Mouse (Mus musculus) lung, postnatal 0 days (tissue): Measurements from ENCODE around the gene Ctsa. TPM values are rescaled to one million over a fixed set of nuclear protein-coding genes. Genes with fewer than 3 reads are reported as not detected.

Experiments used
- ATAC-seq: fragments of 200-750 bp; cut with Nextera tagmentation; 2 replicates; pipeline ENCODE4 v1.8.0; 2017; ENCODE audit warnings: moderate library complexity
- DNase-seq: peaks from one replicate; pipeline ENCODE4 v3.0.0-alpha.2; 2016; ENCODE audit warnings: low spot score
- H3K27ac ChIP-seq: fragments of 300-500 bp; sonication (generic); 2 replicates; pipeline ENCODE4 v1.5.1; 2014; ENCODE audit warnings: antibody characterized with exemption, mild to moderate bottlenecking, low read length, mixed read lengths
- H3K27me3 ChIP-seq: fragments of 300-500 bp; sonication (generic); replicated peaks from 2 replicates; pipeline ENCODE4 v1.6.1; 2014; ENCODE audit warnings: low read length, mixed read lengths; ENCODE audit not compliant: insufficient read depth
- H3K36me3 ChIP-seq: fragments of 300-500 bp; sonication (generic); 2 replicates; pipeline ENCODE4 v1.6.1; 2014; ENCODE audit warnings: low read length, mixed read lengths; ENCODE audit not compliant: insufficient read depth
- H3K4me1 ChIP-seq: fragments of 300-500 bp; sonication (generic); 2 replicates; pipeline ENCODE4 v1.6.1; 2014; ENCODE audit warnings: antibody characterized with exemption, low read depth, low read length, mixed read lengths; ENCODE audit not compliant: insufficient read depth
- H3K4me2 ChIP-seq: fragments of 300-500 bp; sonication (generic); replicated peaks from 2 replicates; pipeline ENCODE4 v1.6.1; 2014; ENCODE audit warnings: low read depth, mild to moderate bottlenecking, low read length, moderate library complexity, mixed read lengths
- H3K4me3 ChIP-seq: fragments of 300-500 bp; sonication (generic); 2 replicates; pipeline ENCODE4 v1.5.1; 2014; ENCODE audit warnings: low read depth, low read length
- H3K9ac ChIP-seq: fragments of 300-500 bp; sonication (generic); replicated peaks from 2 replicates; pipeline ENCODE4 v1.6.1; 2014; ENCODE audit warnings: low read depth, mild to moderate bottlenecking
- H3K9me3 ChIP-seq: fragments of 300-500 bp; sonication (generic); 2 replicates; pipeline ENCODE4 v1.6.1; 2016; ENCODE audit warnings: low read length, mixed read lengths
- CTCF ChIP-seq: IDR thresholded peaks from 2 replicates; pipeline ENCODE4 v1.5.1; 2016; ENCODE audit warnings: antibody characterized with exemption, mild to moderate bottlenecking
- EP300 ChIP-seq: IDR thresholded peaks from 2 replicates; pipeline ENCODE4 v1.6.1; 2016; ENCODE audit warnings: antibody characterized with exemption, mild to moderate bottlenecking, control low read depth
- WGBS: fragments of 180-500 bp; shearing (Covaris S2); extraction: QIAGEN DNeasy Blood & Tissue Kit; methylation state at CpG from one replicate; pipeline ENCODE4 v1.1.7; 2014; 5-methylcytosine and 5-hydroxymethylcytosine counted together
- polyA plus RNA-seq: library from polyadenylated mRNA; unstranded; fragments of >200 nt; fragmentation: Nextera tagmentation; extraction: Ambion mirVana; gene quantifications from 2 replicates; pipeline ENCODE4 v1.2.1, GENCODE M21; 2015

Ctsa gene
- polyA plus RNA-seq, 1 experiment from 2014 or later, result 147 TPM

GRCm38 (mm10) chr2:164878509-164879227 lies 46.0 kb downstream of the Ctsa start:
- H3K9me3 ChIP-seq, result no peaks in the 10 kb centered on the region
- 0 out of 2 replicates have a peak, but pooled peaks cover 8% of the 10 kb centered on the region for H3K4me1 ChIP-seq
- peaks cover 7% of the 10 kb centered on the region; the same call in 1 of the 2 replicates for H3K36me3 ChIP-seq
- H3K27ac ChIP-seq, result peak overlapping the region; percentile 100
- peak overlapping the region; percentile 100 for H3K9ac ChIP-seq
- peak overlapping the region; percentile 100 for H3K4me3 ChIP-seq
- DNase-seq (peak; percentile 91), ATAC-seq (peak; percentile 25)
- under 1% methylated on average over 28 of the region's 28 CpGs for WGBS
- no peak for TF ChIP-seq EP300
- TF ChIP-seq CTCF, result peak; percentile 53
- no peaks in the 10 kb centered on the region for H3K27me3 ChIP-seq
- peak overlapping the region; percentile 69 for H3K4me2 ChIP-seq

GRCm38 (mm10) chr2:164879228-164879567 lies 46.5 kb downstream of the Ctsa start, which contains the start of gene Pcif1:
Gene Pcif1, plus strand, starts transcription at chr2:164879304.
- peaks cover 11% of the 10 kb centered on the region for H3K36me3 ChIP-seq

GRCm38 (mm10) chr2:164879568-164880277 lies 47.0 kb downstream of the Ctsa start:
- ATAC-seq (peak; percentile 90), DNase-seq (peak; percentile 98)
- H3K4me1 ChIP-seq, result 0 out of 2 replicates have a peak, but pooled peaks cover 5% of the 10 kb centered on the region
- H3K4me2 ChIP-seq, result peak overlapping the region; percentile 69
- TF ChIP-seq CTCF, result no peak
- TF ChIP-seq EP300, result no peak
- H3K9me3 ChIP-seq, result no peaks in the 10 kb centered on the region
- under 1% methylated on average over 35 of the region's 72 CpGs for WGBS
- H3K27me3 ChIP-seq, result no peaks in the 10 kb centered on the region
- H3K4me3 ChIP-seq, result peak overlapping the region; percentile 100
- peaks cover 13% of the 10 kb centered on the region for H3K36me3 ChIP-seq
- H3K27ac ChIP-seq, result peak overlapping the region; percentile 100
- H3K9ac ChIP-seq, result peak overlapping the region; percentile 100

More at GRCm38 (mm10) chr2:164879228-164879567, 46.5 kb downstream of the Ctsa start, which contains the start of gene Pcif1:
- Histone ChIP-seq H3K9me3 (no peaks in the 10 kb centered on the region), H3K9ac (peak within 1 kb of the TSS; percentile 100), H3K27ac (peak within 1 kb of the TSS; percentile 100), H3K4me1 (0 out of 2 replicates have a peak, but pooled peaks cover 8% of the 10 kb centered on the region), H3K27me3 (no peaks in the 10 kb centered on the region), H3K4me2 (peak within 1 kb of the TSS; percentile 69), H3K4me3 (peak within 1 kb of the TSS; percentile 100)
- ATAC-seq (peak; percentile 88), DNase-seq (peak; percentile 82)
- WGBS, result 2% methylated on average over 30 of the region's 40 CpGs
- no peak for TF ChIP-seq EP300
- TF ChIP-seq CTCF, result peak; percentile 20; the same call in 1 of the 2 replicates

GRCm38 (mm10) chr2:164882619-164883018 lies 49.9 kb downstream of the Ctsa start:
- WGBS, result 81% methylated on average over 9 of the region's 9 CpGs
- Histone ChIP-seq H3K27me3 (no peaks in the 10 kb centered on the region), H3K9ac (no peak overlapping the region), H3K9me3 (no peaks in the 10 kb centered on the region), H3K4me2 (no peak overlapping the region), H3K4me3 (no peak overlapping the region), H3K36me3 (peaks cover 32% of the 10 kb centered on the region), H3K4me1 (0 out of 2 replicates have a peak, but pooled peaks cover 5% of the 10 kb centered on the region), H3K27ac (no peak overlapping the region)
- ATAC-seq (no peak), DNase-seq (no peak)
- TF ChIP-seq CTCF (no peak), EP300 (no peak)

DNA sequence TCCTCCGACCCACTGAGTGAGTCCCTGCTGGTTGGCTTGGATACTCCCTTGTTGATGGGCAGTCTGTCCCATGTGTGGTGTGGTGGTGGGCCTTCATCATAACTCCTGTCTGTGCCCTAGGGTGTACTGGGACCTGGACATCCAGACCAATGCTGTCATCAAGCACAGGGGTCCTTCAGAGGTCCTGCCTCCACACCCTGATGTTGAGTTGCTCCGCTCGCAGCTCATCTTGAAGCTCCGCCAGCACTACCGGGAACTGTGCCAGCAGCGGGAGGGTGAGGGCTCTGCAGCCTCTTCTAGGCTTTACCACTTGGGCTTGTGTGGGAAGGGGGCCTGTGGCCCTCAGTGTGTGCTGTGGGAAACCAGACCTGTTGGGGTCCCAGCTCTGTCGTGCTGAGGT lies 53.1 kb downstream of the Ctsa start:
- no peak overlapping the region for H3K4me3 ChIP-seq
- no peak overlapping the region for H3K27ac ChIP-seq
- H3K4me1 ChIP-seq, result no peaks in the 10 kb centered on the region
- no peak overlapping the region for H3K4me2 ChIP-seq
- DNase-seq (peak; percentile 45), ATAC-seq (0 out of 2 replicates have a peak, but pooled peaks have one; percentile 39)
- no peak overlapping the region for H3K9ac ChIP-seq
- H3K9me3 ChIP-seq, result no peaks in the 10 kb centered on the region
- 30% methylated on average over 7 of the region's 7 CpGs for WGBS
- TF ChIP-seq CTCF (no peak), EP300 (no peak)
- no peaks in the 10 kb centered on the region for H3K27me3 ChIP-seq
- peaks cover 63% of the 10 kb centered on the region for H3K36me3 ChIP-seq

DNA sequence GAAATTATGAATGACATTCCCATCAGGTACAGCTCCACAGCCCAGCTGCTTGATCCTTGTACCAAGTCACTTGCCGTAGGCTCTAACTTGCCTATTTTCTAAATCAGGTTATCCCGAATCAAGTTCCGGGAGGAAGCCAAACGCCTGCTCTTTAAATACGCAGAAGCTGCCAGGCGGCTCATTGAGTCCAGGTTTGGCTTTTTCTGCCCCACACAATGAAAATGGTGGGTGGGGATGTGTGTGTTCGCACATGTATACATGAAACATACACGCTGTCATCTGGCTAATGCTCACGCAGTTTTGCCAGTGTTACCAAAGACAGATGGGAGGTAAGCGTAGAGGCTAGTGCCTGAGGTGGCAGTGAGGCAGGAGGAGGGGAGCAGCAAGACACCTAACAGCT lies 53.9 kb downstream of the Ctsa start:
- Histone ChIP-seq H3K36me3 (peaks cover 71% of the 10 kb centered on the region), H3K4me3 (no peak overlapping the region), H3K9me3 (no peaks in the 10 kb centered on the region), H3K9ac (no peak overlapping the region), H3K4me2 (no peak overlapping the region), H3K27me3 (no peaks in the 10 kb centered on the region), H3K4me1 (no peaks in the 10 kb centered on the region), H3K27ac (no peak overlapping the region)
- WGBS, result 95% methylated on average over 10 of the region's 10 CpGs
- TF ChIP-seq EP300 (no peak), CTCF (no peak)
- ATAC-seq, result no peak
- no peak for DNase-seq
